Mouse (Mus musculus): ENCODE results near the gene Col8a1. TPM values are rescaled to one million over a fixed set of nuclear protein-coding genes. Genes with fewer than 3 reads are reported as not detected.

Gene Col8a1
- polyA plus RNA-seq, 1 experiment from 2014 or later: 3.2 TPM

Other genes starting within 250 kb of the Col8a1 start
- gene Cmss1, start 147.9 kb downstream of the Col8a1 start, polyA plus RNA-seq (2014; fragmentation: Nextera tagmentation; extraction: Ambion mirVana): 54.9 and 56.0 TPM in 2 replicates